Mouse (Mus musculus): ENCODE data around the gene Actrt3. TPM values are rescaled to one million over a fixed set of nuclear protein-coding genes. Genes with fewer than 3 reads are reported as not detected.
A peak's percentile ranks its signal among the peaks of the same experiment; 100 is the strongest.

The Actrt3 gene
- not detected for polyA plus RNA-seq (2012; fragmentation: generic; extraction: Trizol)

DNA sequence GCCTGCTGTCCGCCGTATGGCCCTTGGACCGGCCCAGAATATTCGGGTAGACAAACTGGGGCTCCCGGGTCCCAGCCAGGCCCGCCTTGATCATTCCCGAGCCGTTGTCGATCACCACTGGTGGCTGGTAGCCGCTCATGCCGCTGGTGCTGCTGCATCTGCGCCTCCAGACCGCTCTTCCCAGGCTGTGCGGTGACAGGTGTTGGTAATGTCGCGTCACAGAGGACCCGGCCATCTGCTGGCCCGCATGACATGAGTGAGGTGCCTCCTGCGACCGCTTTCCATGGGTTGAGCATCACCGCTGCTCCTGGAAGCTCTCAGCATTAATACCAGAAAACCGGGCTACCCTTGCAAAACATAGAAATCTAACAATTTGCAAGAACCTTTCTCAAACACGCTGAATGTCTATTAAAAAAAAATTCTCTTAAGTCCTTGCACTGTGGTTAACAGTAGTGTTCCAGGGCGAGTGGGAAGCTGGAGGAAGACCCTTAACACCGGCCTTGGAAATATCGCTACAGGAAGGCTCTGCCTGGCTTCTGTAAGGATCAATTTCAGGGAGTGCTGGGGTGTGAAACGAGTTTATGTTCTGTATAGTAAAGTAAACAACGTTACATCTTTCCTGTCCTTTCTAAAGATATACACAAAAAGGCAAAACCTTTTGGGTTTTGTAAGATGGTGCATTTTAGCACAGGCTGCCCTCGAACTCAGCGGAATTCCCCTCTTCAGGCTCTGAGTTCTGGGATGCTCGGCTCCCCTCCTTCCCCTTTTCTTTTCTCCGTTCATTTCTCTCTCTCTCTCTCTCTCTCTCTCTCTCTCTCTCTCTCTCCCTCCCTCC, at the start of gene Actrt3:
Gene Actrt3 (minus strand): TSS at position 229 of the 835 bp plus-strand sequence.
- H3K36me3 ChIP-seq (ENCODE audit: control insufficient read depth, insufficient read depth): no peaks in the 10 kb centered on the region
- H3K27me3 ChIP-seq (ENCODE audit: control insufficient read depth, insufficient read depth, insufficient read length): no peaks in the 10 kb centered on the region
- H3K4me2 ChIP-seq (ENCODE audit: low read depth): peak within 1 kb of the TSS; percentile 79
- peaks cover 11% of the 10 kb centered on the region for H3K79me2 ChIP-seq (ENCODE audit: control insufficient read depth, insufficient read depth)
- TF ChIP-seq MYOD1 (IDR thresholded peaks at IDR 0.05; ENCODE audit: control insufficient read depth in 1 of 3, insufficient read length in 2 of 3, low read depth in 2 of 3): peak in 1 of 3 experiments; percentile 13
- TF ChIP-seq POLR2A (IDR thresholded peaks at IDR 0.05; ENCODE audit: insufficient read length, low read depth): no peak
- peak within 1 kb of the TSS; percentile 71 for H3K4me3 ChIP-seq
- H3ac ChIP-seq (ENCODE audit: control insufficient read depth, insufficient read length): no peak within 1 kb of the TSS

DNA sequence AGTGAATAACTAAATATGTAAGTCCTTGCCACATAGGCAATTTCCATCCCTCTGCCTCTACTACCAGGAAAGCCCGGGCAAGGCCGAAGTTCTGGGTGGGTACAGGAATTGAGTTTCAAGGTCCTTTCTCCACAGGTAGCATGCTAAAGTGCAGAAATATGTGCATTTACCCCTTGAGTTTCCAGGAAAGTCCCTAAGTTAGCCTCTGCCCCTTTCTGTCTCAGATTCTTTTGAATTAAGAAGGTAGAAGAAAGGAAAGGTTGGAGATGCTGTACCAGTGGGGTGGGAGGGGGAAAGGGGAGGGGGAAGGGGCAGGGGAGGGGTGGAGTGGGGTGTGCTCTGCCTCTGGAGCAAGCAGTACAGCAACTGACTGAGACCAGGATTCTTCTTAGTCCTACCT, 48.7 kb upstream of the Actrt3 start:
- Histone ChIP-seq H3K4me3 (no peak overlapping the region), H3K36me3 (ENCODE audit: control insufficient read depth, insufficient read depth) (no peaks in the 10 kb centered on the region), H3K4me2 (ENCODE audit: low read depth) (no peak overlapping the region), H3ac (ENCODE audit: control insufficient read depth, insufficient read length) (no peak overlapping the region), H3K79me2 (ENCODE audit: control insufficient read depth, insufficient read depth) (no peaks in the 10 kb centered on the region), H3K27me3 (ENCODE audit: control insufficient read depth, insufficient read depth, insufficient read length) (peaks cover 22% of the 10 kb centered on the region)
- TF ChIP-seq REST (IDR thresholded peaks at IDR 0.05; ENCODE audit: insufficient read depth, insufficient read length) (no peak), TCF12 (IDR thresholded peaks at IDR 0.05; ENCODE audit: insufficient read depth, poor library complexity, severe bottlenecking) (no peak), E2F4 (IDR thresholded peaks at IDR 0.05; ENCODE audit: insufficient read depth) (no peak), MYOD1 (IDR thresholded peaks at IDR 0.05; ENCODE audit: control insufficient read depth in 1 of 3, insufficient read length in 2 of 3, low read depth in 2 of 3) (no peak), MAX (IDR thresholded peaks at IDR 0.05; ENCODE audit: low read depth) (no peak), USF1 (IDR thresholded peaks at IDR 0.05; ENCODE audit: low read depth) (no peak), CEBPB (IDR thresholded peaks at IDR 0.05; ENCODE audit: insufficient read depth, poor library complexity, severe bottlenecking) (no peak), POLR2AphosphoS2 (IDR thresholded peaks at IDR 0.05; ENCODE audit: insufficient read length, low read depth) (no peak), SRF (IDR thresholded peaks at IDR 0.05; ENCODE audit: control insufficient read depth, insufficient read length, low read depth) (no peak), MYOG (IDR thresholded peaks at IDR 0.05; ENCODE audit: control insufficient read depth in 1 of 3, insufficient read depth in 1 of 3, insufficient read length in 2 of 3, low read depth in 2 of 3) (no peak), POLR2A (IDR thresholded peaks at IDR 0.05; ENCODE audit: insufficient read length, low read depth) (no peak), TCF3 (IDR thresholded peaks at IDR 0.05; ENCODE audit: insufficient read length, low read depth) (no peak)

- Histone ChIP-seq H3K4me3 (no peak within 1 kb of the TSS), H3ac (ENCODE audit: control insufficient read depth, insufficient read length) (no peak within 1 kb of the TSS), H3K4me2 (ENCODE audit: low read depth) (peak within 1 kb of the TSS; percentile 12), H3K27me3 (ENCODE audit: control insufficient read depth, insufficient read depth, insufficient read length) (peaks cover 22% of the 10 kb centered on the region), H3K36me3 (ENCODE audit: control insufficient read depth, insufficient read depth) (no peaks in the 10 kb centered on the region), H3K79me2 (ENCODE audit: control insufficient read depth, insufficient read depth) (no peaks in the 10 kb centered on the region)
- no peak for TF ChIP-seq E2F4 (IDR thresholded peaks at IDR 0.05; ENCODE audit: insufficient read depth)
- no peak for TF ChIP-seq MYOD1 (IDR thresholded peaks at IDR 0.05; ENCODE audit: control insufficient read depth in 1 of 3, insufficient read length in 2 of 3, low read depth in 2 of 3)
- TF ChIP-seq TCF12 (IDR thresholded peaks at IDR 0.05; ENCODE audit: insufficient read depth, poor library complexity, severe bottlenecking): no peak
- no peak for TF ChIP-seq MYOG (IDR thresholded peaks at IDR 0.05; ENCODE audit: control insufficient read depth in 1 of 3, insufficient read depth in 1 of 3, insufficient read length in 2 of 3, low read depth in 2 of 3)
These were observed 47.8 kb upstream of the Actrt3 start, which contains the start of gene Lrrc34 for GRCm38 (mm10) chr3:30647440-30648090. Gene Lrrc34 (minus strand): TSS chr3:30647869.

DNA sequence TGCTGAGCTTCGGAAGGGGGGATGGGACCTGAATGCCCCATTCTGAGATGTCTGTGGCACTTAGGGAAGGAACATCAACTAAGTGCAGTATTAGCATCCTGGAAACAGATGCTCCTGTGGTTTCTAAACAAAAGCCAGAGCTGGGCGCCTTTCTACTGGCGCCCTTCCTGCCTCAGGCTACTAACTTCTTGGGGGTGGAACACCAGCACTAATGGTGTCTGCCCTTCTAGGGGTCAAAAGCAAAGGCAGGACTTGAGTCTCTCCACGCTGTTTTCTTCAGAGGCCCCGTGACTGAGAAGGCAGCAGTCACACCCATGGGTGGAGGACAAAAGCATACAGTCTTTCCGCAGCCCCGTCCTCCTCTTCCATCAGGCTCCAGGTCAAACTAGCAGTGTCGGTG, 47.0 kb upstream of the Actrt3 start:
- Histone ChIP-seq H3K4me2 (ENCODE audit: low read depth) (no peak overlapping the region), H3ac (ENCODE audit: control insufficient read depth, insufficient read length) (no peak overlapping the region), H3K4me3 (no peak overlapping the region), H3K36me3 (ENCODE audit: control insufficient read depth, insufficient read depth) (no peaks in the 10 kb centered on the region), H3K79me2 (ENCODE audit: control insufficient read depth, insufficient read depth) (no peaks in the 10 kb centered on the region), H3K27me3 (ENCODE audit: control insufficient read depth, insufficient read depth, insufficient read length) (peaks cover 22% of the 10 kb centered on the region)
- TF ChIP-seq REST (IDR thresholded peaks at IDR 0.05; ENCODE audit: insufficient read depth, insufficient read length) (no peak), MAX (IDR thresholded peaks at IDR 0.05; ENCODE audit: low read depth) (no peak), SRF (IDR thresholded peaks at IDR 0.05; ENCODE audit: control insufficient read depth, insufficient read length, low read depth) (no peak), TCF12 (IDR thresholded peaks at IDR 0.05; ENCODE audit: insufficient read depth, poor library complexity, severe bottlenecking) (no peak), USF1 (IDR thresholded peaks at IDR 0.05; ENCODE audit: low read depth) (no peak), POLR2A (IDR thresholded peaks at IDR 0.05; ENCODE audit: insufficient read length, low read depth) (no peak), POLR2AphosphoS2 (IDR thresholded peaks at IDR 0.05; ENCODE audit: insufficient read length, low read depth) (no peak), MYOG (IDR thresholded peaks at IDR 0.05; ENCODE audit: control insufficient read depth in 1 of 3, insufficient read depth in 1 of 3, insufficient read length in 2 of 3, low read depth in 2 of 3) (no peak), MYOD1 (IDR thresholded peaks at IDR 0.05; ENCODE audit: control insufficient read depth in 1 of 3, insufficient read length in 2 of 3, low read depth in 2 of 3) (no peak), E2F4 (IDR thresholded peaks at IDR 0.05; ENCODE audit: insufficient read depth) (no peak), TCF3 (IDR thresholded peaks at IDR 0.05; ENCODE audit: insufficient read length, low read depth) (no peak), CEBPB (IDR thresholded peaks at IDR 0.05; ENCODE audit: insufficient read depth, poor library complexity, severe bottlenecking) (no peak)
